Mouse (Mus musculus) midbrain, embryonic 15.5 days (tissue): ENCODE data around the gene Hadhb. TPM values are rescaled to one million over a fixed set of nuclear protein-coding genes. Genes with fewer than 3 reads are reported as not detected.

ENCODE experiments used
- ATAC-seq: fragments of 200-750 bp; cut with Nextera tagmentation; replicated peaks from 2 replicates; pipeline ENCODE4 v1.8.0; 2017; ENCODE audit warnings: moderate TSS enrichment
- H3K27ac ChIP-seq: fragments of 300-500 bp; sonication (generic); 2 replicates; pipeline ENCODE4 v1.5.1; 2015; ENCODE audit warnings: mild to moderate bottlenecking, inconsistent platforms
- H3K27me3 ChIP-seq: fragments of 300-500 bp; sonication (generic); replicated peaks from 2 replicates; pipeline ENCODE4 v1.6.1; 2015; ENCODE audit warnings: inconsistent platforms
- H3K36me3 ChIP-seq: fragments of 300-500 bp; sonication (generic); replicated peaks from 2 replicates; pipeline ENCODE4 v1.6.1; 2015; ENCODE audit warnings: inconsistent platforms
- H3K4me1 ChIP-seq: fragments of 300-500 bp; sonication (generic); 2 replicates; pipeline ENCODE4 v1.6.1; 2015; ENCODE audit warnings: inconsistent platforms
- H3K4me2 ChIP-seq: fragments of 300-500 bp; sonication (generic); 2 replicates; pipeline ENCODE4 v1.6.1; 2015; ENCODE audit warnings: inconsistent platforms, mild to moderate bottlenecking, moderate library complexity
- H3K4me3 ChIP-seq: fragments of 300-500 bp; sonication (generic); 2 replicates; pipeline ENCODE4 v1.5.1; 2015; ENCODE audit warnings: mild to moderate bottlenecking, inconsistent platforms
- H3K9ac ChIP-seq: fragments of 300-500 bp; sonication (generic); 2 replicates; pipeline ENCODE4 v1.6.1; 2015; ENCODE audit warnings: mild to moderate bottlenecking, inconsistent platforms
- H3K9me3 ChIP-seq: fragments of 300-500 bp; sonication (generic); 2 replicates; pipeline ENCODE4 v1.6.1; 2016; ENCODE audit warnings: inconsistent platforms
- WGBS: fragments of 180-500 bp; shearing (Covaris S2); methylation state at CpG from one replicate; pipeline ENCODE4 v1.1.7; 2015; ENCODE audit warnings: mixed read lengths; 5-methylcytosine and 5-hydroxymethylcytosine counted together
- polyA plus RNA-seq: library from polyadenylated mRNA; unstranded; fragments of >200 nt; fragmentation: Nextera tagmentation; extraction: Ambion mirVana; gene quantifications from 2 replicates; pipeline ENCODE4 v1.2.1, GENCODE M21; 2015

Gene Hadhb
- polyA plus RNA-seq, 1 experiment from 2014 or later: 49.6 TPM

- peaks cover 13% of the 10 kb centered on the region for H3K4me1 ChIP-seq
- H3K9ac ChIP-seq: no peak overlapping the region
- H3K4me2 ChIP-seq: no peak overlapping the region
- no peak overlapping the region for H3K27ac ChIP-seq
- H3K27me3 ChIP-seq: no peaks in the 10 kb centered on the region
- H3K9me3 ChIP-seq: no peaks in the 10 kb centered on the region
- 90% methylated on average over 6 of the region's 6 CpGs for WGBS
- no peak for ATAC-seq
- no peak overlapping the region for H3K4me3 ChIP-seq
- no peaks in the 10 kb centered on the region for H3K36me3 ChIP-seq
Measured at GRCm38 (mm10) chr5:30159601-30160000, 4.6 kb downstream of the Hadhb start.

- Histone ChIP-seq H3K9me3 (no peaks in the 10 kb centered on the region), H3K9ac (no peak overlapping the region), H3K4me1 (peaks cover 2% of the 10 kb centered on the region), H3K4me3 (no peak overlapping the region), H3K4me2 (no peak overlapping the region), H3K36me3 (peaks cover 1% of the 10 kb centered on the region; the same call in 1 of the 2 replicates), H3K27ac (no peak overlapping the region), H3K27me3 (no peaks in the 10 kb centered on the region)
- WGBS: 80% methylated on average over 1 of the region's 1 CpGs
- ATAC-seq: no peak
Measured at GRCm38 (mm10) chr5:30161836-30162235, 6.8 kb downstream of the Hadhb start.

GRCm38 (mm10) chr5:30162339-30162738, 7.3 kb downstream of the Hadhb start:
- Histone ChIP-seq H3K4me2 (no peak overlapping the region), H3K9me3 (no peaks in the 10 kb centered on the region), H3K4me3 (no peak overlapping the region), H3K4me1 (no peaks in the 10 kb centered on the region), H3K9ac (no peak overlapping the region), H3K36me3 (peaks cover 2% of the 10 kb centered on the region; the same call in 1 of the 2 replicates), H3K27ac (no peak overlapping the region), H3K27me3 (no peaks in the 10 kb centered on the region)
- 86% methylated on average over 6 of the region's 6 CpGs for WGBS
- ATAC-seq: no peak

- WGBS: 93% methylated on average over 5 of the region's 5 CpGs
Measured at GRCm38 (mm10) chr5:30165234-30165946, 10.3 kb downstream of the Hadhb start.

GRCm38 (mm10) chr5:30170303-30170940, 15.4 kb downstream of the Hadhb start:
- WGBS: 92% methylated on average over 5 of the region's 5 CpGs
- no peaks in the 10 kb centered on the region for H3K4me1 ChIP-seq
- no peaks in the 10 kb centered on the region for H3K9me3 ChIP-seq
- no peak for ATAC-seq
- H3K9ac ChIP-seq: no peak overlapping the region
- H3K36me3 ChIP-seq: peaks cover 34% of the 10 kb centered on the region
- no peaks in the 10 kb centered on the region for H3K27me3 ChIP-seq
- no peak overlapping the region for H3K4me2 ChIP-seq
- H3K27ac ChIP-seq: no peak overlapping the region
- H3K4me3 ChIP-seq: no peak overlapping the region

More at GRCm38 (mm10) chr5:30165234-30165946, 10.3 kb downstream of the Hadhb start:
- no peaks in the 10 kb centered on the region for H3K27me3 ChIP-seq
- no peaks in the 10 kb centered on the region for H3K4me1 ChIP-seq
- no peak overlapping the region for H3K4me3 ChIP-seq
- H3K36me3 ChIP-seq: peaks cover 22% of the 10 kb centered on the region
- no peak for ATAC-seq
- H3K9me3 ChIP-seq: no peaks in the 10 kb centered on the region
- H3K4me2 ChIP-seq: no peak overlapping the region
- H3K27ac ChIP-seq: no peak overlapping the region
- no peak overlapping the region for H3K9ac ChIP-seq

- ATAC-seq: no peak
- no peak overlapping the region for H3K9ac ChIP-seq
- no peaks in the 10 kb centered on the region for H3K27me3 ChIP-seq
- H3K4me2 ChIP-seq: no peak overlapping the region
- H3K9me3 ChIP-seq: no peaks in the 10 kb centered on the region
- H3K27ac ChIP-seq: no peak overlapping the region
- peaks cover 44% of the 10 kb centered on the region for H3K36me3 ChIP-seq
- no peaks in the 10 kb centered on the region for H3K4me1 ChIP-seq
- H3K4me3 ChIP-seq: no peak overlapping the region
Measured at GRCm38 (mm10) chr5:30172115-30172514, 17.1 kb downstream of the Hadhb start.

GRCm38 (mm10) chr5:30172931-30173692, 18.1 kb downstream of the Hadhb start:
- Histone ChIP-seq H3K4me3 (no peak overlapping the region), H3K27me3 (no peaks in the 10 kb centered on the region), H3K4me1 (no peaks in the 10 kb centered on the region), H3K27ac (no peak overlapping the region), H3K4me2 (no peak overlapping the region), H3K9ac (no peak overlapping the region), H3K9me3 (no peaks in the 10 kb centered on the region), H3K36me3 (peaks cover 43% of the 10 kb centered on the region)
- 56% methylated on average over 20 of the region's 20 CpGs for WGBS
- no peak for ATAC-seq

- no peaks in the 10 kb centered on the region for H3K27me3 ChIP-seq
- no peak overlapping the region for H3K4me2 ChIP-seq
- peaks cover 38% of the 10 kb centered on the region for H3K36me3 ChIP-seq
- no peak overlapping the region for H3K4me3 ChIP-seq
- H3K4me1 ChIP-seq: no peaks in the 10 kb centered on the region
- H3K9ac ChIP-seq: no peak overlapping the region
- H3K9me3 ChIP-seq: no peaks in the 10 kb centered on the region
- no peak overlapping the region for H3K27ac ChIP-seq
- ATAC-seq: no peak
- 89% methylated on average over 4 of the region's 4 CpGs for WGBS
Measured at GRCm38 (mm10) chr5:30175811-30176210, 20.8 kb downstream of the Hadhb start.

- H3K4me3 ChIP-seq: no peak overlapping the region
- no peaks in the 10 kb centered on the region for H3K4me1 ChIP-seq
- H3K27me3 ChIP-seq: no peaks in the 10 kb centered on the region
- H3K9ac ChIP-seq: no peak overlapping the region
- WGBS: 95% methylated on average over 12 of the region's 12 CpGs
- no peak overlapping the region for H3K4me2 ChIP-seq
- no peak for ATAC-seq
- H3K27ac ChIP-seq: no peak overlapping the region
- no peaks in the 10 kb centered on the region for H3K9me3 ChIP-seq
- H3K36me3 ChIP-seq: peaks cover 25% of the 10 kb centered on the region
Measured at GRCm38 (mm10) chr5:30187687-30188485, 32.8 kb downstream of the Hadhb start.

GRCm38 (mm10) chr5:30192452-30192851, 37.4 kb downstream of the Hadhb start:
- H3K36me3 ChIP-seq: peaks cover 7% of the 10 kb centered on the region; the same call in 1 of the 2 replicates
- H3K4me3 ChIP-seq: no peak overlapping the region
- H3K27me3 ChIP-seq: no peaks in the 10 kb centered on the region
- 85% methylated on average over 1 of the region's 1 CpGs for WGBS
- no peaks in the 10 kb centered on the region for H3K9me3 ChIP-seq
- ATAC-seq: no peak
- no peak overlapping the region for H3K9ac ChIP-seq
- no peak overlapping the region for H3K4me2 ChIP-seq
- H3K27ac ChIP-seq: no peak overlapping the region
- no peaks in the 10 kb centered on the region for H3K4me1 ChIP-seq

- H3K27ac ChIP-seq: no peak overlapping the region
- H3K4me1 ChIP-seq: no peaks in the 10 kb centered on the region
- no peaks in the 10 kb centered on the region for H3K27me3 ChIP-seq
- no peak overlapping the region for H3K4me3 ChIP-seq
- no peak overlapping the region for H3K4me2 ChIP-seq
- 90% methylated on average over 5 of the region's 5 CpGs for WGBS
- no peaks in the 10 kb centered on the region for H3K36me3 ChIP-seq
- H3K9ac ChIP-seq: no peak overlapping the region
- no peaks in the 10 kb centered on the region for H3K9me3 ChIP-seq
- no peak for ATAC-seq
Measured at GRCm38 (mm10) chr5:30195340-30195739, 40.3 kb downstream of the Hadhb start.

GRCm38 (mm10) chr5:30198257-30198656, 43.2 kb downstream of the Hadhb start:
- 80% methylated on average over 7 of the region's 7 CpGs for WGBS
- H3K4me2 ChIP-seq: no peak overlapping the region

More at GRCm38 (mm10) chr5:30198257-30198656, 43.2 kb downstream of the Hadhb start:
- no peak overlapping the region for H3K9ac ChIP-seq
- ATAC-seq: no peak
- H3K36me3 ChIP-seq: no peaks in the 10 kb centered on the region
- H3K9me3 ChIP-seq: no peaks in the 10 kb centered on the region
- no peaks in the 10 kb centered on the region for H3K27me3 ChIP-seq
- H3K27ac ChIP-seq: no peak overlapping the region
- H3K4me1 ChIP-seq: no peaks in the 10 kb centered on the region
- no peak overlapping the region for H3K4me3 ChIP-seq
